Mouse (Mus musculus): Measurements from ENCODE around the gene Trim46.

DNA sequence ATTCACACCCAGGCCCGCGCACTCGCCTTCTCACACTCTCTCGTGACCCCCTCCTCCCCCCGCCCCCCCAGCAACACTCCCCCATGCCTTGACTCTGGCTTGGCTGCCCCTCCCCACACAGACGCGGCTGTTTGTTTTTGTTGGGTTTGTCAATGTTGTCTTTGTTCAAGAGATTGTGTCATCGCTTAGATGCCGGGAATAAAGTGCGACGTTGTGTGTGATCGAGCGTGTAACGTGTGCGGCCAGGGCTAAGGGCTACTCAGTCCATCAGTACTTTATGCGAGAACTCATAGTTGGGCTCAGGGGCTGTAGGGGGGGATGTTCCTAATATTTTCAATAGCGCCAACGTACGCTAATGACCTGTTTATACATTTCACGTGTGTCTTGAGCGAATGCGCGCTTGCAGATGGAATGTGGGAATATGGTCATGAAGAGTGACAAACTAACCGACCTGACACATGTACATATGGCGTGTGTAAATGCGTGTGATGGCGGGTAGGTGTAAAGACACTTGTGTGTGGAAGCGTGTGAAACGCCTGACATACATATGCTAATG is 34.0 kb upstream of the Trim46 start:
- no peak for TF ChIP-seq CTCF (IDR thresholded peaks at IDR 0.05; ENCODE audit: low read depth)
- TF ChIP-seq EP300 (IDR thresholded peaks at IDR 0.05; ENCODE audit: low read depth): no peak

Data from liver, embryonic 14.5 days (tissue).